Mouse (Mus musculus) mesoderm, embryonic 11.5 days (tissue): ENCODE results near the gene Cadm4.
"Not testable (repeated sequence)": the region's sequence is repeated elsewhere in the genome, so short reads cannot be mapped to it uniquely, and the experiment has no call there.

Source experiments
- DNase-seq: peaks from one replicate; pipeline ENCODE4 v3.0.0-alpha.2; 2012; ENCODE audit warnings: low read depth, low spot score

The Cadm4 gene

GRCm38 (mm10) chr7:24467886-24468285 lies 13.9 kb upstream of the Cadm4 start:
- no peak for DNase-seq

GRCm38 (mm10) chr7:24469126-24469525 lies 12.7 kb upstream of the Cadm4 start:
- DNase-seq: no peak

DNA sequence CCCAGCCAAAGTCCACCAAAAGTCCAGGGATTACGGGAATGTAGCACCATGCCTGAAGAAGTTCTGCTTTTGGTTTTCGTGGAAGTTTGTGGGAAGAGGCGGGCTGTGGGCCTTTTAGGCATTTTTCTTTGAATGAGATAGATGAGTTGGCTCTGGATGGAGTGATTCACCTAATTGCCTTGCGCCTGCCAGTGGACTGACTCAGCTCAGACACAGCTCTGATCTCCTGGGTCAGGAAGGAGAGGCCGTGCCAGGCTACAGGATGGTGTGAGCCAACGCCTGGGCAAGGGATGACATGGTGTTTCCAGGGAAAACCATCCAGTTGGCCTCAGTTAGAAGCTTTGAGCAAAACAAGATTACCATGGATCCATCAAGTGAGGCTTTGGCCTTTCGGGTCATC lies 11.5 kb upstream of the Cadm4 start:
- no peak for DNase-seq

DNA sequence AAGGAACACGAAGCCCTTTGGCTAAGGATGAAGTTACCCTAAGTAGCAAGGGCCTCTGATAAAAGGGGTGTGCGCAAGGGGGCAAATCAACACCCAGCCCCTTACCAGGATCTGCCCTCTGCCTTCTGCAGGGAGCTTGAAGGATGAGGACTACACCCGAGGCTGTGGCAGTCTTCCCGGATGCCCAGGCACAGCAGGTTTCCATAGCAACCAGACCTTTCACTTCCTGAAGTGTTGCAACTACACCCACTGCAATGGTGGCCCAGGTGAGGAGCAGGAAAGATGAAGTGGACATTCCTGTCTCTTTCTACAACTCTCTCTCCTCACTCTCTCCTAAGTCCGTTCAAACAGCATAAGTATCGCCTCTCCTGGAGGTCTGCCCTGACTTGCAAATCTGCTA lies 9.4 kb upstream of the Cadm4 start:
- DNase-seq: no peak

- DNase-seq: no peak
These were observed 8.9 kb upstream of the Cadm4 start for GRCm38 (mm10) chr7:24472937-24473336.

GRCm38 (mm10) chr7:24473913-24474529 lies 7.8 kb upstream of the Cadm4 start:
- DNase-seq: peak; percentile 74

- no peak for DNase-seq
These were observed 6.9 kb upstream of the Cadm4 start for GRCm38 (mm10) chr7:24474811-24475506.

DNA sequence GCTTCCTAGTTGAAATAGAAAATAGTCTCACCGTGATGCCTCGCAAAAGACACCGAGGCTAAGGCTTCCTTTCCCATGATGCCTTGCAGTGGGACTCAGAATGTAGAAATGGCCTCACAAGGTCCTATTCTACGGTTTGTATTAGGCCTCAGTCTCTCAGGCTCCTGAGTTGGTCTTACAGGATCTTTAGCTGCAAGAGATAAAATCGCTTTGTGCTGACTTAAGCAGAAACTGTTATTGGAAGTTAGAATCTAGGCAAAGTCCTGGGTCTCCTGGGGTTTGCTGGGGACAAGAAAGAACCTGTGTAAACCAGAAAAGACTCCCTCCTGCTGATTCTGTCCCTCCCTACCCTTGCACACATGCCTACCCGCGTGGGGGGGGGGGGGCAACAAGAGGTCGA lies 5.5 kb upstream of the Cadm4 start:
- DNase-seq: no peak

GRCm38 (mm10) chr7:24476856-24477255 lies 5.0 kb upstream of the Cadm4 start:
- no peak for DNase-seq

GRCm38 (mm10) chr7:24478911-24479310 lies 2.9 kb upstream of the Cadm4 start:
- DNase-seq: no peak

GRCm38 (mm10) chr7:24479685-24480084 lies 2.1 kb upstream of the Cadm4 start:
- no peak for DNase-seq

GRCm38 (mm10) chr7:24480121-24480941 lies 1.5 kb upstream of the Cadm4 start:
- DNase-seq: no peak

- no peak for DNase-seq
These were observed 793 bp upstream of the Cadm4 start for GRCm38 (mm10) chr7:24480986-24481473.

- no peak for DNase-seq
These were observed 591 bp downstream of the Cadm4 start for GRCm38 (mm10) chr7:24482208-24483020.

DNA sequence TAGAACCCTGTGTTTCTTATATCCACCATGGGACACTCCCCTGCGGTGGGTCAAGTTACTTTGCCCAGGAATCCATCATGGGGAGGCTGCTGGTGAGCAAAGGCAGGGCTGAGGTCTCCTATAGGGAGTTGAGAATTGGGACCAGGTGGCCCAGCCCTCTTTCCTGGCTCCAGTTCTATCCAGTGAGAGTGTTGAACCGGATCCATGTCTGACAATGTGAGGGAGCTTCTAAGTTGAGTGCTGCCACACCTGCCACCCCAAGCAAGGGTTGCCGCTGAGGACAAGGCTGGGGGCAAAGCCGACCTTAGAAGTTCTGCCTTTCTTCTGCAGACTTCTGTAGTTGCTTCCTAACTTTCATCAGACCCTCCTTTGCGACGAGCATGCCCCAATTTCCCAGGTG lies 1.5 kb downstream of the Cadm4 start:
- not testable (repeated sequence) for DNase-seq

DNA sequence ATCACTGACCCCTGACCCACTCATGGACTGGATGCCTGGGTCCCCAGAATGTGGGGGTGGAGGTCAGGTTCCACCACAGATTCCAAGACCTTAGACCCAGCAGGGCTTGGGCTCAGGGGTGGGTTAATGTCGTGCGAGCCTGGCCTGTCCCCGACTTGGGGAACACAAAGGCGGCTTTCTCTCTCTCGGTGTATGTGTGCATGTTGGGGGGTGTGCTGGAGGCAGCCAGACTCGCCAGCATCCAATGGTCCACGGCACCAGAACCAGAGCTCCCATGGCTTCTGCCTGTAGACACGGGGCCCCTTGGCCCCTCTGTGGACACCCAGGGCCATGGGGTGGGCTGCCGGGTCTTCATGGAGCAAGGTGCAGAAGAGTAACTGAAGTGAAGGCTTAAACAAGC lies 3.7 kb downstream of the Cadm4 start:
- DNase-seq: no peak

- DNase-seq: no peak
These were observed 4.9 kb downstream of the Cadm4 start for GRCm38 (mm10) chr7:24486654-24487130.

DNA sequence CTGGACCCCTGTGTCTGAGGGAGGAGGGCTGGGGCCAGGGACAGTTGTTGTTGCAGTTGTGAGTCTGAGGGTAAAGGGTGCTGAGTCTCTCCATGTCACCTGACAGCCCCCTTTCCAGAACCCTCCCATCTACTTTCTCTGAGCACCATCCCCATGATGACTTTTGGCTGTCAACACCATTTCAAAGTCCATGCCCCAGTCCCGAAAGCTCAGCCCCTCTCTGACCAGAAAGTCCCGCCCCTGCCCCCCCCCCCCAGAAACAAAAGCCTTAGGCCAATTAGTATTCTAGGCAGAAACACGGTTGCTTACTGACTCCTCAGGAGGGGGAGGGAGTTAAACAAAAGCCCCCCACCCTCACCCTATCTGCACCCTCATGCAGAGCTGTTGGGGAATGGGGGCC lies 5.6 kb downstream of the Cadm4 start:
- DNase-seq: no peak

- DNase-seq: no peak
These were observed 6.5 kb downstream of the Cadm4 start for GRCm38 (mm10) chr7:24488303-24488702.

GRCm38 (mm10) chr7:24499856-24500577 lies 18.2 kb downstream of the Cadm4 start:
- DNase-seq: no peak

DNA sequence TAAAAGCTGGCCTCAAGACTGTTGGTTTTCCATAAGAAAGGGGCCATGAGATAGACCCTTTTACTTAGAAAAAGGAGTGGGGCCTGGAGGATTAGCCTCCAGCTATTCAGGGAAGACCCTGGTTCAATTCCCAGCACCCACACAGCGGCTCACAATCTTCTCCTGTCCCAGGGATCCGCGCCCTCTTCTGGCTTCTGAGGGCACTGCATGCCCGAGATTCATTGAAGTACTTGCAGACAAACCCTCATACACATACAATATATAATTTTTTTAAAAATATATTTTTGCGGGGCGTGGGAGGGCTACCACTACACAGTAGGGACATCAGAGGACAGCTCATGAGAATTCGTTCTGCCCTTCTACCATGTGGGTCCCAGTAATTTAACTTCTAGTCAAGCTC lies 19.1 kb downstream of the Cadm4 start:
- peak; percentile 44 for DNase-seq
